Mouse (Mus musculus): ENCODE results near the gene Dst.

GRCm38 (mm10) chr1:34005238-34005725, 97.3 kb downstream of the Dst start:
- TF ChIP-seq POLR2A (IDR thresholded peaks at IDR 0.05; ENCODE audit: insufficient read length, low read depth): no peak
- no peak for TF ChIP-seq TCF3 (IDR thresholded peaks at IDR 0.05; ENCODE audit: insufficient read length, low read depth)
- no peak for TF ChIP-seq MAX (IDR thresholded peaks at IDR 0.05; ENCODE audit: low read depth)
- no peak for TF ChIP-seq E2F4 (IDR thresholded peaks at IDR 0.05; ENCODE audit: insufficient read depth)

Data from myocyte (in vitro differentiated cells).